Mouse (Mus musculus): ENCODE measurements around the gene Uxs1. TPM values are rescaled to one million over a fixed set of nuclear protein-coding genes. Genes with fewer than 3 reads are reported as not detected.

The Uxs1 gene
- 11.1 and 13.8 TPM in 2 replicates for polyA plus RNA-seq (2016; fragmentation: Nextera tagmentation; extraction: Ambion mirVana)

DNA sequence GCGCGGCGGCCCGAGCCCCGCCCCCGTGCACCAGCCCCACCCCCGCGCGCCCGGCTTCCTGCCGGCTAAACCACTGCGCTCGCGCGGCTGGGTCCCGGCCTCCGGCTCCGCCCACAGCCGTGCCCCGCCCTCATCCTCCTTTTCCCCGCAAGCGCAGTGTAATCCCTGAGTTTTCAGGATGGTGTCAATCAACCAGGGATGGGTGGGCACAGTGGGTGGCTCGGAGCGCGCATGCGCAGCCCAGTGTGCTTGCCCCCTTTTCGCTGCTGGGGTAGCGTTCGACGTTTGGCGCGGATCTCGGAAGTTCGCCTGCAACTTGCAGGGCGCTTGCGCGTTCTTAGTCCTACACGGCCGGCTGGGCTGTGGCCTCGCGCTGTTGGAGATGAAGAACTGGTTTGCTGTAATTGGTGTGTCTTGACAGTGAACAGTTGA lies at the start of gene Uxs1:
Gene Uxs1, minus strand, starts transcription at position 38 of the 432 bp plus-strand sequence.
- 1% methylated on average over 41 of the region's 41 CpGs for WGBS (ENCODE audit: insufficient replicate concordance)
- peak within 1 kb of the TSS; percentile 89 for H3K27ac ChIP-seq
- H3K4me1 ChIP-seq = peaks cover 36% of the 10 kb centered on the region
- peak; percentile 96 for ATAC-seq
- peak within 1 kb of the TSS; percentile 95 for H3K9ac ChIP-seq
- H3K4me3 ChIP-seq = peak within 1 kb of the TSS; percentile 99
- no peaks in the 10 kb centered on the region for H3K27me3 ChIP-seq (replicated peaks)
- H3K36me3 ChIP-seq = peaks cover 3% of the 10 kb centered on the region; the same call in 1 of the 2 replicates
- H3K9me3 ChIP-seq (replicated peaks) = no peaks in the 10 kb centered on the region
- H3K4me2 ChIP-seq = peak within 1 kb of the TSS; percentile 92

- Histone ChIP-seq H3K9me3 (replicated peaks) (no peaks in the 10 kb centered on the region), H3K27ac (no peak overlapping the region), H3K4me1 (no peaks in the 10 kb centered on the region), H3K4me3 (no peak overlapping the region), H3K36me3 (no peaks in the 10 kb centered on the region), H3K9ac (no peak overlapping the region), H3K27me3 (replicated peaks) (0 out of 2 replicates have a peak, but pooled peaks cover 5% of the 10 kb centered on the region), H3K4me2 (no peak overlapping the region)
- WGBS (ENCODE audit: insufficient replicate concordance) = 66% methylated on average over 6 of the region's 6 CpGs
- ATAC-seq = no peak
Measured at GRCm38 (mm10) chr1:43877233-43877632, 49.6 kb upstream of the Uxs1 start.

DNA sequence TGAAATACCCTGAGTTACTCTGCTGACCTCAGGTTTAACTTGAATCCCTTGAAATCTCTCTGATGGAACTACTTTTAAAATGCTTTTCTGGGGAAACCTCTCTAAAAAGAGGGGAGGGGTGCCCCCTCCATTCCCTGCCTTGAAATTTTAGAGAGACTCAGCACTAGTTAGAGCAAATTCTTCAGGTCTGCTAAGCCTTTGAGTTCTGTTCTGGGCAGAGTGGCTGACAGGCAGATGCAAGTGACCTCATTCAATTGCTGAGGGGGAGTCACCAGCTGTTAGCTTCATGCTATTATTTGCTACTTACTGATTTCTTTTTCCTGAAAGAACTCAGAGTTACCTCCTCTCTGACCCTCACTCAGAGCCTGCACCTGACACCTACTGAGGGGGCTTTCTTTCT lies 43.5 kb upstream of the Uxs1 start:
- H3K4me1 ChIP-seq = no peaks in the 10 kb centered on the region
- no peak overlapping the region for H3K4me2 ChIP-seq
- no peaks in the 10 kb centered on the region for H3K36me3 ChIP-seq
- H3K4me3 ChIP-seq = no peak overlapping the region
- H3K9me3 ChIP-seq (replicated peaks) = no peaks in the 10 kb centered on the region
- H3K27me3 ChIP-seq (replicated peaks) = 0 out of 2 replicates have a peak, but pooled peaks cover 5% of the 10 kb centered on the region
- ATAC-seq = no peak
- H3K9ac ChIP-seq = no peak overlapping the region
- H3K27ac ChIP-seq = no peak overlapping the region

DNA sequence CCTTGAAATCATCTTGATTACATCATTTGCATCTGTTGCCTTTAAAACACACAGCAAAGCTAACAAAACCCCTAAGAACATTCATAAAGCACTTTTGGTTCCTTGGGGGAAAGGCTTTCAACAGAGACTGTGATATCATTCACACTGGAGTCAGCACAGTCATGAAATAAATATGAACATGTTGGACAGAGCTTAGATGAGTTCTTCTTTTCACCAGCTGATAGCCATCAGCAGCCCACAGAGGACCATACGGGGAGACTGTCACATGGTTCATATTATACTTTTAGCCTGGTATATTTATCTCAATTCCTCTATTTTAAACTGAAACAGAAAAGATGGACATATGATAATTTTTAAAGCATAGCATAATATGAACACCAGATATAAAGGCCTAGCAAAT lies 40.9 kb upstream of the Uxs1 start:
- H3K27ac ChIP-seq = no peak overlapping the region
- H3K9ac ChIP-seq = no peak overlapping the region
- no peaks in the 10 kb centered on the region for H3K9me3 ChIP-seq (replicated peaks)
- H3K4me2 ChIP-seq = no peak overlapping the region
- no peak for ATAC-seq
- H3K36me3 ChIP-seq = no peaks in the 10 kb centered on the region
- 0 out of 2 replicates have a peak, but pooled peaks cover 5% of the 10 kb centered on the region for H3K27me3 ChIP-seq (replicated peaks)
- H3K4me1 ChIP-seq = no peaks in the 10 kb centered on the region
- no peak overlapping the region for H3K4me3 ChIP-seq
- WGBS (ENCODE audit: insufficient replicate concordance) = 32% methylated on average over 1 of the region's 1 CpGs

DNA sequence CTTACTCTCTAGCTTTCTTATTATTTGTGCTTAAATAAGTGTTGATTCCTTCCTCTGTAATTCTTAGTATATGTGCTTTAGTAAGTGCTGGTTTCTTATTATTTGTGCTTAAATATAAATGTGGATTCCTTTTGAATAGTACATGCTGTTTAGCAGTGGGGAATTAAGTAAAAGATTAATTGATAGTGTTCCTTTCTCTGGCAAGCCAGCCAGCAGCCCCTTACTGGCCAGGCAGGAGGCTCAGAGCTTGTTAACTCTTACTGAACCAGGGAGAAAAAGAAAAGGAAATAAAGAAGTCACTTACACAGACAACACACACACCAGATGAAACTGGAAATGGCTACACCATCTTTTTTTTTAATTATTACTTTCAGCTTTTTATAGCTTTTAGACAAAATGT lies 37.2 kb upstream of the Uxs1 start:
- no peak overlapping the region for H3K4me2 ChIP-seq
- H3K4me1 ChIP-seq = no peaks in the 10 kb centered on the region
- ATAC-seq = no peak
- no peaks in the 10 kb centered on the region for H3K27me3 ChIP-seq (replicated peaks)
- no peaks in the 10 kb centered on the region for H3K36me3 ChIP-seq
- H3K27ac ChIP-seq = no peak overlapping the region
- H3K9ac ChIP-seq = no peak overlapping the region
- no peaks in the 10 kb centered on the region for H3K9me3 ChIP-seq (replicated peaks)
- H3K4me3 ChIP-seq = no peak overlapping the region

DNA sequence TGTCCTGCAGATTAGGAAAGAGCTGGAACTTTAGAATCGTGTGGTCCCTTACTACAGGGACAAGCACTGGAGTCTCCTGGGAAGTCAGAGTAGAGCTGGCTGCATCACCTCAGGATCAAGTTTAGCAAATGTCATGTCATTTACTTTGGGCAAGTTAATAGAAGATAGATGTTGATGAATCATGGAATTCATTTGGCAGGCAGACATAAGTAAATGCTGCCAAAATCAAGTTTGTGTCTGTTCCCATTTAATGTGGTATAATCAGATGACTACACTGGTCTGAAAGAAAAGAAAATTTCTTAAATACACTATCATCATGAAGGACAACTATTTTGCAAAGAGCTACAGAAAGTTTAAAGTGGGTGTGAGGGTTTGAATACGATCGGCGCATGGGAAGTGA lies 35.0 kb upstream of the Uxs1 start:
- H3K27me3 ChIP-seq (replicated peaks) = no peaks in the 10 kb centered on the region
- WGBS (ENCODE audit: insufficient replicate concordance) = 84% methylated on average over 4 of the region's 4 CpGs
- H3K4me2 ChIP-seq = no peak overlapping the region
- no peaks in the 10 kb centered on the region for H3K36me3 ChIP-seq
- no peak for ATAC-seq
- no peak overlapping the region for H3K27ac ChIP-seq
- H3K9me3 ChIP-seq (replicated peaks) = no peaks in the 10 kb centered on the region
- no peaks in the 10 kb centered on the region for H3K4me1 ChIP-seq
- no peak overlapping the region for H3K4me3 ChIP-seq
- H3K9ac ChIP-seq = no peak overlapping the region

DNA sequence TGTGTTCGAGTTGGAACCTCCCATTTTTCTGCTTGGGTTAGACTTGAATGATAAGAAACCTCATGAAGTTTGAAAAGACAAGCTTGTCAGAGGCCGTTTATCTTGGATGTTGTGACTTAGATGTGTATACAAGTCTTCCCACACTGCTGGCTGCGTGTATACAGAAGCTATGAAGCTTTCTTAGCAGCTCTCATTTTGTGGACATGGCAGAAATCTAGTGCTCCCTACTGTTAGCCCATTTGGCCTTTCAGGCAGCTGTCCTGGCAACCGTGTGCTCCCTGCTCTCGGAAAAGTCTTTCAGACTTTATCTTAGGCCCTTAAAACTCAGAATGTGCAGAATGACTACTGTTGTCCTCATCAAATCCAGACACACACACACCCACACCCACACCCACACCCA lies 31.4 kb upstream of the Uxs1 start:
- Histone ChIP-seq H3K9me3 (replicated peaks) (no peaks in the 10 kb centered on the region), H3K9ac (no peak overlapping the region), H3K4me2 (no peak overlapping the region), H3K4me3 (no peak overlapping the region), H3K4me1 (no peaks in the 10 kb centered on the region), H3K27ac (no peak overlapping the region), H3K27me3 (replicated peaks) (no peaks in the 10 kb centered on the region), H3K36me3 (no peaks in the 10 kb centered on the region)
- 47% methylated on average over 5 of the region's 5 CpGs for WGBS (ENCODE audit: insufficient replicate concordance)
- ATAC-seq = no peak

DNA sequence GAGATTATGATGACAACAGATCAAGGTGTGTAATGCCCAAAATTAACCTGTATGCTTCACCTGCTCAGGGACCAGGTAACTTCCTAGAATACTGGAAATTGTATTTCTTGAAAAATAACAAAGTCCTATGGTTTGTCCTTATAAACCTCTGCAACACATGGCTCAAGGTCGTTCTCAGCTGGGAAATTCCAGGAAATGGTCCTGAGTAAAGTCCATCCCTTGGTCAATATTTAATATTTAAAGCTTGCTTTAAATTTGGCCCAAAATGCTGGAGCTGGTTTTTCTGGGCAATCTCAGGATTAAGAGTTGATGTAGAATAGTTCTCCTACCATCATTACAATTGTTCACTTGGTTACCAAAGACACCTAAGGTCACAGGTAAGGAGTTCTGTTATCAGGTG lies 30.1 kb upstream of the Uxs1 start:
- Histone ChIP-seq H3K4me1 (no peaks in the 10 kb centered on the region), H3K4me2 (no peak overlapping the region), H3K27me3 (replicated peaks) (no peaks in the 10 kb centered on the region), H3K4me3 (no peak overlapping the region), H3K9ac (no peak overlapping the region), H3K9me3 (replicated peaks) (no peaks in the 10 kb centered on the region), H3K27ac (no peak overlapping the region), H3K36me3 (no peaks in the 10 kb centered on the region)
- no peak for ATAC-seq
- 53% methylated on average over 1 of the region's 1 CpGs for WGBS (ENCODE audit: insufficient replicate concordance)

GRCm38 (mm10) chr1:43855591-43855990 lies 28.0 kb upstream of the Uxs1 start:
- H3K4me3 ChIP-seq = no peak overlapping the region
- no peaks in the 10 kb centered on the region for H3K4me1 ChIP-seq
- no peak overlapping the region for H3K27ac ChIP-seq
- no peak overlapping the region for H3K4me2 ChIP-seq
- no peak overlapping the region for H3K9ac ChIP-seq
- no peaks in the 10 kb centered on the region for H3K9me3 ChIP-seq (replicated peaks)
- no peak for ATAC-seq
- no peaks in the 10 kb centered on the region for H3K36me3 ChIP-seq
- H3K27me3 ChIP-seq (replicated peaks) = no peaks in the 10 kb centered on the region
- 79% methylated on average over 1 of the region's 1 CpGs for WGBS (ENCODE audit: insufficient replicate concordance)

- Histone ChIP-seq H3K4me1 (no peaks in the 10 kb centered on the region), H3K9me3 (replicated peaks) (no peaks in the 10 kb centered on the region), H3K4me3 (no peak overlapping the region), H3K27ac (no peak overlapping the region), H3K9ac (no peak overlapping the region), H3K36me3 (no peaks in the 10 kb centered on the region), H3K27me3 (replicated peaks) (no peaks in the 10 kb centered on the region), H3K4me2 (no peak overlapping the region)
- no peak for ATAC-seq
- WGBS (ENCODE audit: insufficient replicate concordance) = 69% methylated on average over 2 of the region's 2 CpGs
Measured at GRCm38 (mm10) chr1:43843398-43843797, 15.8 kb upstream of the Uxs1 start.

GRCm38 (mm10) chr1:43837236-43837635 lies 9.6 kb upstream of the Uxs1 start:
- H3K9ac ChIP-seq = no peak overlapping the region
- ATAC-seq = no peak
- H3K27ac ChIP-seq = no peak overlapping the region
- H3K4me2 ChIP-seq = no peak overlapping the region
- H3K9me3 ChIP-seq (replicated peaks) = no peaks in the 10 kb centered on the region
- 83% methylated on average over 1 of the region's 1 CpGs for WGBS (ENCODE audit: insufficient replicate concordance)
- H3K27me3 ChIP-seq (replicated peaks) = no peaks in the 10 kb centered on the region
- no peaks in the 10 kb centered on the region for H3K36me3 ChIP-seq
- H3K4me1 ChIP-seq = no peaks in the 10 kb centered on the region
- no peak overlapping the region for H3K4me3 ChIP-seq

DNA sequence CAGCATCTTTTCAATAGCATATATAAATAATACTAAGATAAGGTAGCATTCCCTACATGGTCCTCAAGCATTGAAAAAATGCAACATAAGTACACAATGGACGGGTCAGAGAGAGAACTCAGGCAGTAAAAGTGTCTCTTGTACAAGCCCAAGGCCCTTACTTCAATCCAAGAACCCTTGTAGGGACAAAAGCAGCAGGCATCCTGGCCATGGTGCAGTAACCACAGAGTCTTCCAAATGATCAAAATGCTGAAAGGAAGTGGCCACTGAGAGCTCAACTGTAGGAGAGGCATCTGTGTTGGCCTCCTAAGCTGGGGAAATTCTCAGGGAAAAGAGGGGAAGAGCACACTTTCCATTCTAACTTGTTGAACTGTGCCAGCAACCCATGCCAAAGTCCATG lies 2.5 kb upstream of the Uxs1 start:
- H3K36me3 ChIP-seq = no peaks in the 10 kb centered on the region
- H3K27me3 ChIP-seq (replicated peaks) = no peaks in the 10 kb centered on the region
- 39% methylated on average over 1 of the region's 1 CpGs for WGBS (ENCODE audit: insufficient replicate concordance)
- H3K4me1 ChIP-seq = peaks cover 23% of the 10 kb centered on the region
- no peak overlapping the region for H3K4me3 ChIP-seq
- no peak overlapping the region for H3K9ac ChIP-seq
- no peak overlapping the region for H3K27ac ChIP-seq
- H3K4me2 ChIP-seq = no peak overlapping the region
- no peaks in the 10 kb centered on the region for H3K9me3 ChIP-seq (replicated peaks)
- ATAC-seq = no peak

GRCm38 (mm10) chr1:43827002-43827762 lies 418 bp downstream of the Uxs1 start:
- Histone ChIP-seq H3K4me1 (peaks cover 42% of the 10 kb centered on the region), H3K27me3 (replicated peaks) (no peaks in the 10 kb centered on the region), H3K36me3 (peaks cover 8% of the 10 kb centered on the region; the same call in 1 of the 2 replicates), H3K4me2 (peak overlapping the region; percentile 92), H3K27ac (peak overlapping the region; percentile 89), H3K4me3 (peak overlapping the region; percentile 99), H3K9ac (peak overlapping the region; percentile 95), H3K9me3 (replicated peaks) (no peaks in the 10 kb centered on the region)
- WGBS (ENCODE audit: insufficient replicate concordance) = under 1% methylated on average over 68 of the region's 68 CpGs
- peak; percentile 70 for ATAC-seq

Measured in liver, embryonic 12.5 days (tissue).